Mouse (Mus musculus): ENCODE results near the gene Sipa1l2. TPM values are rescaled to one million over a fixed set of nuclear protein-coding genes. Genes with fewer than 3 reads are reported as not detected.

The Sipa1l2 gene
- polyA plus RNA-seq, 1 experiment from 2014 or later, result 7.2 TPM

DNA sequence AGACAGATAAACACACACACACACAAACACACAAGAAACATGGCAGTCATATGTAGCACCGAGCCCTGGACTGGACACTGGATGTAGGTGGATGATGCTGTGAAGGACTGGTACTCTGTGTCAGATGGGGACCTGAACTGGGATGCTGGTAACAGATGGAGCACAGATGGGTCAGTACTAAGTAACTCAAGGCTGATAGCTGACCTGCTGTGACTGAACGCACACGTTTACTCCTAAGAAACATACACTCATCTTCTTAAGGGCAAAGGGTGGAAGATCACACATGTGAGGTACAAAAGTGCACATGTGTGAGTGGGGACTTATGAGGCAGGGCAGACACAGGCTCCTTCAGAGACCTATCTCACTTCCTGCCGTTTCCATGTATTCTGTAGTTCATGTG, 50.7 kb downstream of the Sipa1l2 start:
- Histone ChIP-seq H3K36me3 (ENCODE audit: inconsistent target) (no peaks in the 10 kb centered on the region), H3K4me3 (ENCODE audit: inconsistent target) (no peak overlapping the region), H3K27ac (peak overlapping the region; percentile 50; the same call in 1 of the 2 replicates), H3K79me2 (ENCODE audit: inconsistent target) (peaks cover 46% of the 10 kb centered on the region; the same call in 1 of the 2 replicates)
- 88% methylated on average over 3 of the region's 4 CpGs for WGBS (ENCODE audit: missing documents)

DNA sequence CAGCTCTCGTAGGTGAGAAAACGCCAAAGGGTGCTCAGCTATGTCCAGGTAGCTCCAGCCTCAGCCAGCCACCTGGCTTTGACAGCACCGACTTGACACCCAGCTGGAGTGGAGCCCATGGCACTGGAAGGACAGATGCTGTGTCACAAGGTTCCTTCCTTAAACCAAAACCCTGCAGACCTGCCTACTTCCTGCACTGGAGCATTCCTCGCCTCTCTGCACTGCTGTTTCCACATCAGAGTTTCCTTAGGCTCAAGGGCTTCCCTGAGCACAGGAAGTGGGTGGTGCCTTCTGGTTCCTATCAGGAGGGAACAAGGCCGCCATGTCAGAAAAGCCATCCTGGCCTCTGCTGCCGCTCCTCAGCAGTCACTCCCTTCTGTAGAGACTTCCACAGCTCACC, 51.3 kb downstream of the Sipa1l2 start:
- Histone ChIP-seq H3K36me3 (ENCODE audit: inconsistent target) (no peaks in the 10 kb centered on the region), H3K79me2 (ENCODE audit: inconsistent target) (peaks cover 41% of the 10 kb centered on the region; the same call in 1 of the 2 replicates), H3K4me3 (ENCODE audit: inconsistent target) (no peak overlapping the region), H3K27ac (peak overlapping the region; percentile 50)
- WGBS (ENCODE audit: missing documents), result 29% methylated on average over 6 of the region's 6 CpGs

- H3K36me3 ChIP-seq (ENCODE audit: inconsistent target), result no peaks in the 10 kb centered on the region
- H3K27ac ChIP-seq, result 0 out of 2 replicates have a peak overlapping the region, but pooled peaks have one; percentile 50
- H3K4me3 ChIP-seq (ENCODE audit: inconsistent target), result no peak overlapping the region
- WGBS (ENCODE audit: missing documents), result 79% methylated on average over 7 of the region's 8 CpGs
- H3K79me2 ChIP-seq (ENCODE audit: inconsistent target), result peaks cover 32% of the 10 kb centered on the region; the same call in 1 of the 2 replicates
Measured at GRCm38 (mm10) chr8:125517397-125517796, 52.2 kb downstream of the Sipa1l2 start.

- no peak overlapping the region for H3K27ac ChIP-seq
- peaks cover 27% of the 10 kb centered on the region; the same call in 1 of the 2 replicates for H3K79me2 ChIP-seq (ENCODE audit: inconsistent target)
- H3K36me3 ChIP-seq (ENCODE audit: inconsistent target), result no peaks in the 10 kb centered on the region
- H3K4me3 ChIP-seq (ENCODE audit: inconsistent target), result no peak overlapping the region
- WGBS (ENCODE audit: missing documents), result 97% methylated on average over 6 of the region's 6 CpGs
Measured at GRCm38 (mm10) chr8:125516115-125516905, 53.3 kb downstream of the Sipa1l2 start.

DNA sequence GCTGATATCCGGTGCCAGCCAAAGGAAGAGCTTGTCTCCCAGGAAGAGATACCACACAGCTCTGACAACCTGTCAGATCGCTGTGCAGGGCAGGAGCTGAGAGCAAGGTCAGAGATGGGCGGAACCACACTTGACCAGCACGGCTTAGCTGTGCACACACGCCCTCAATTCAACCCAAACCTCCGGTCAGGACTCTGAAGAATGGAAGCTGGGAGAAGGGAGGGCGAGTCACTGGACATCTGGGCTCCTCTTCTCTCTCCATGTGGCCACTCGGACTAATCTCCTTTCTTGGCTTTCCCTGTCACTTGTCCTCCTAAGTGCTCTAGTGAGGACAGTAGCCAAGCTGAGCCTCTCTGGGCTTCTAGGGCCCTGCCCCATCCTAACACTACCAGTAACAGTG, 53.9 kb downstream of the Sipa1l2 start:
- H3K4me3 ChIP-seq (ENCODE audit: inconsistent target), result no peak overlapping the region
- no peaks in the 10 kb centered on the region for H3K36me3 ChIP-seq (ENCODE audit: inconsistent target)
- peaks cover 29% of the 10 kb centered on the region; the same call in 1 of the 2 replicates for H3K79me2 ChIP-seq (ENCODE audit: inconsistent target)
- 97% methylated on average over 8 of the region's 8 CpGs for WGBS (ENCODE audit: missing documents)
- H3K27ac ChIP-seq, result no peak overlapping the region

DNA sequence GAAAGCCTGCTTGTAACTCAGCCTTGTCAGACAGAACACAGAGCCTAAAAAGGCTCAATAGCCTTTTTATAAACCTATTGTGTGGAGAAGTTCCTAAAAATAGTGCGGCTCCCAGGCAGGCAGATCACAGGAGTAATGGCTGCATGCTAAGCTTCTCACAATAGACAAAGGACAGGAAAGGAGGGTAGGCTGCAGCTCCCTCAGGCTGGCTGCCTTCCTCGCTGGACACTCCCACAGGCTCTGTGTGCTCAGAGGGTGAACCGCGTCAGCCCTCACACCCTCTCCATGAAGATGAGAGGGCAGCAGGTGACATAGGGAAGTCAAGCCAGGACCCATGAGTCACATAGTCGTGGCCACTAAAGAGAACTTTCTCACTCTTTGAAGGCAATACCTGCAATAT, 55.7 kb downstream of the Sipa1l2 start:
- peaks cover 35% of the 10 kb centered on the region; the same call in 1 of the 2 replicates for H3K79me2 ChIP-seq (ENCODE audit: inconsistent target)
- H3K36me3 ChIP-seq (ENCODE audit: inconsistent target), result no peaks in the 10 kb centered on the region
- H3K27ac ChIP-seq, result peak overlapping the region; percentile 53
- H3K4me3 ChIP-seq (ENCODE audit: inconsistent target), result no peak overlapping the region
- WGBS (ENCODE audit: missing documents), result 79% methylated on average over 5 of the region's 5 CpGs

DNA sequence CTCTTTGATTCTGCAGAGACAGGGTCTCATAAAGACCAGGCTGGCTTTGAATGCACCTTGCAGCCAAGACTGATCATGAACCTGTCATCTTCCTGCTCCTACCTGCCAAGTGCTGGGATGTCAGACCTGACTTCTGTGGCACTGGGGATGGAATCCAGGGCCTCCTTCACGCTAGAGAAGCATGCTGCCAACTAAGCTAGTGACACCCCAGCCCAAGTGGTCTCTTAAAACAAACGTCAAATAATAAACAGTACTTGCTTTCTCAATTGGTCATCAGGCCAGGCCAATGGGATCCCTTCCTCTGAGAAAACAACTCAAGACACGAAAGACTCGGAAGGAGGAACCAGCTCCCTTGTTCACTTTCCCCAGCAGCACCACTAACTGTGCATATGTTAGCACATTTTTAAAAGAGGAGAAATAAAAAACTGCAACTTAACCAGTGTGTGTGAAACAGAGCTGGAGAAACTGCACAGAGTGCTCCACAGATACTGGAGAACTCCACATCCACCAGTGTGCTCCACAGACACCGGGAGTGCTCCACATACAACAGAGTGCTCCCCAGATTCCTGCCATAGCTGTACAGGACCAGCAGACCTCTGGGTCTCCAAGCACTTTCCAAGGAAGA, 56.3 kb downstream of the Sipa1l2 start:
- no peaks in the 10 kb centered on the region for H3K36me3 ChIP-seq (ENCODE audit: inconsistent target)
- 67% methylated on average over 5 of the region's 5 CpGs for WGBS (ENCODE audit: missing documents)
- H3K27ac ChIP-seq, result peak overlapping the region; percentile 53
- H3K79me2 ChIP-seq (ENCODE audit: inconsistent target), result peaks cover 39% of the 10 kb centered on the region; the same call in 1 of the 2 replicates
- H3K4me3 ChIP-seq (ENCODE audit: inconsistent target), result no peak overlapping the region

DNA sequence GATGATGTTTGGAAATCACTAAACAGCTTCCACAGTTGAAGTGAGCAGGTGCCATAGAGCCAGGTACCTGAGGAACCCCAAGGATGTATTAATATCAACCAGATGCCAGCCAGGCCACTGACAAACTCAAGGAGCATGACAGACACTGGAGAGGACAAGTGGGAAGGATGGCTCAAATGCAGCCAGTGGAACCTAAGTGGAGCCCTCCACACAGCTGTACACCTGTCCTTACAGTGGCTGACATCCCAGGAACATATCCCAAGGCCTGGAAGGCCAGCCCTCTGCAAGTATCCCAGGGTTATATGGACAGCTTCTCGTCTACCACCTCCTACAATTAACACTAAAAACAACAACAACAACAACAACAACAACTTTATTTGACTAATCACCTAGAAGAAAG, 57.0 kb downstream of the Sipa1l2 start:
- Histone ChIP-seq H3K79me2 (ENCODE audit: inconsistent target) (peaks cover 39% of the 10 kb centered on the region; the same call in 1 of the 2 replicates), H3K4me3 (ENCODE audit: inconsistent target) (no peak overlapping the region), H3K36me3 (ENCODE audit: inconsistent target) (no peaks in the 10 kb centered on the region), H3K27ac (no peak overlapping the region)
- 92% methylated on average over 1 of the region's 1 CpGs for WGBS (ENCODE audit: missing documents)

DNA sequence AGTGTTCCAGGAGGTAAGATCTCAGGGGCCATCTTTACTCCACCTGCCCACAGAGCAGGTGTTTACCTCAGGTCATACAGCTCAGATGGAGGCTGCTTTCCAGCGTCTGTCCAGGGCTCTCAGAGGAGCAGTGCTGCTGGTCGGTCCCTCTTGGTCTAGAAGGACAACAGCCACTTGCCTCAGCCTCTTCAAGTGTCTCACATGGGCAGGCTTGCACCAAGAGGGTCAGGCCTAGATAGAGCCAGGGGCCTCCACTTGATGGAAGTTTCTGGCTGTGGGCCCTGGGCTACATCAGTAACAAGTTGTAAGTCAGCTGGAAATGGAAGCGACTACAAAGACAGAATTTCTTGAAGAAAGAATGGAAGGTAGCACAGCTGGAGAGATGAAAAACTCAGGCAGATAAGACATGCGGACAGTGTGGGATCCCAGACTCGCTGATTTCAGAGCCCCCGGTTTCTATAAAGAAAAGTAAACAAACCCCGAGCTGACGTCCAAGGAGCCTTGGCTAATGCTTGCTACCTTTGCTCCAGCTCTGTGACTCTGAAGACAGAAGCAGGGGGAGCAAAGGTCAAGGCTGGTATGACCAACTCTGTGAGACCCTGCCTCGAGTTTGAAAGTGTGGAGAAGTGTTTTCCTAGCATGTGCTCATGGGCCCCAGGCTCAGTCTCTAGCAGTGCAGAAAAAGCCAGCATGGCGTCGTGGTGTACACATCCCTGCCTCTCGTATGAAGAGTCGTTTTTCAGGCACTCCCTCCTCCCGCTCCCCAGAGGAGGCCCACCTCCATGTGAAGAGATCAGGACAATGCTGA, 58.5 kb downstream of the Sipa1l2 start:
- H3K36me3 ChIP-seq (ENCODE audit: inconsistent target), result no peaks in the 10 kb centered on the region
- H3K79me2 ChIP-seq (ENCODE audit: inconsistent target), result peaks cover 46% of the 10 kb centered on the region; the same call in 1 of the 2 replicates
- no peak overlapping the region for H3K4me3 ChIP-seq (ENCODE audit: inconsistent target)
- H3K27ac ChIP-seq, result no peak overlapping the region
- WGBS (ENCODE audit: missing documents), result 89% methylated on average over 14 of the region's 14 CpGs

GRCm38 (mm10) chr8:125509776-125510175, 59.8 kb downstream of the Sipa1l2 start:
- 80% methylated on average over 4 of the region's 4 CpGs for WGBS (ENCODE audit: missing documents)
- Histone ChIP-seq H3K36me3 (ENCODE audit: inconsistent target) (no peaks in the 10 kb centered on the region), H3K79me2 (ENCODE audit: inconsistent target) (peaks cover 46% of the 10 kb centered on the region; the same call in 1 of the 2 replicates), H3K4me3 (ENCODE audit: inconsistent target) (no peak overlapping the region), H3K27ac (no peak overlapping the region)

DNA sequence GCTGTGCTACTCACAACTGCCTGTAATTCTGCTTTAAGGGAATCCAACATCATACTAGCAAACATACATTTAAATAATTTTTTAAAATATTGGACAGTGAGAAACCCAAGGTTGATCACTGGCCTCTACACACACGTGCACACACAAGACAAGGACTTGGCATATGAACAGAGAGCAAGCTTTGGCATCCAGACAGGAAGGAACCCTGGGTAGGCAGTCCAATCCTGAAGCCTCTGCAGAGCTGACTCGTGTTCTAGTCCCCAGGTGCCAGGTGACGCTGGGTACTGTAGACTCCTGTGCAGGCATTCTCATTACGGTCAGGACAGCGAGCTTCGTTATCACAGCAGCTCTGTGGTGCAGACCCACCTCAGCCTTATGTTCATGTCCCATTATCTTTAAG, 60.4 kb downstream of the Sipa1l2 start:
- WGBS (ENCODE audit: missing documents), result 91% methylated on average over 6 of the region's 6 CpGs
- peaks cover 52% of the 10 kb centered on the region; the same call in 1 of the 2 replicates for H3K79me2 ChIP-seq (ENCODE audit: inconsistent target)
- no peak overlapping the region for H3K4me3 ChIP-seq (ENCODE audit: inconsistent target)

DNA sequence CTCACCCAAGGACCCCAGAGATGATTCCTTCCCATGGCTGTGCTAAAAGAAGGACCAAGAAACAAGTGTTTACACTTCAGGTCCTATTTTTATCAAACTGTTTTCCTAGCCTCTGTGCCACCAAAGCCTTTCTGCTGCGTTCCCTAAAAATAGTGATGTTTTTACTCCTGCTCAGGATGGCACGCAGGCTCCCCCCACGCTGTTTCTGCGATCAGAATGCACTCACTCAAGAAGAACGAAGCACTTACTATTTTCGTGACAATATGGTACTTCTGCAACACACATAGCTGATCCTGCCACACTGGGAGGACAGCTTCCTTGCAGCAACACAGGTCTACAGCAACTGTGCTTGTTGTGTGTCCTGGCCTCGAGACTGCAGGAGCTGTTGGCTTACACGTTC, 62.3 kb downstream of the Sipa1l2 start:
- H3K79me2 ChIP-seq (ENCODE audit: inconsistent target), result peaks cover 52% of the 10 kb centered on the region; the same call in 1 of the 2 replicates
- WGBS (ENCODE audit: missing documents), result 92% methylated on average over 8 of the region's 8 CpGs
- no peak overlapping the region for H3K4me3 ChIP-seq (ENCODE audit: inconsistent target)
- no peaks in the 10 kb centered on the region for H3K36me3 ChIP-seq (ENCODE audit: inconsistent target)
- H3K27ac ChIP-seq, result no peak overlapping the region

More for the DNA sequence above, 60.4 kb downstream of the Sipa1l2 start:
- H3K27ac ChIP-seq, result no peak overlapping the region
- H3K36me3 ChIP-seq (ENCODE audit: inconsistent target), result no peaks in the 10 kb centered on the region

DNA sequence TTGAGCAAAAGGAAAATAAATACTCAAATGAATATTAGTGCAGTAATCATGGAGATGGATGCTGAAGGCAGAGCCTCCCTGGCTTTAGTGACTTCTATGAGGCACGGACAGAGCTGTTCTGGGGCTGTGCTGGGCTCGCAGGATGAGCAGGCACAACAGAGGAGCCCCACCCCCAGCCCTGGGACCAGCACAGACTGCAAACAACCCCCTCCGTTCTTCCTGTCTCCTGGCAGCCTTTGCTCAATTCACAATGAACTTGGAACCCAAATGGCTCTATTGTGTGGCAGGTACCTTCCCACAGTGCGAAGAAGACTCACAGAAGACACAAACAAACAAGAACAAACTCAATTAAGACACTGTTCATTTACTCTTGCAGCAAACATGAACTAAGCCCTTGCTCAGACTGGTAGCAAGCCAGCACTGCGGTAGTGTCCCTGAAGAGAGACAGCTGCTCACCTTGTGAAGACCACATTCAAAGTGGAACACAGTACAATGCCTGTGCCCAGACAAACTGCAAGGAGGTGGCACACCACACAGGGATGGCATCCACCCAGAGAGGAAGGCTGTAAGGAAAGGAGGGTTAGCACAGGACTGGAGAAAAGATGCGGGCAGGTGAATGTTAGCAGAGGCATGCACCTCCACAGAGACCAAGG, 64.9 kb downstream of the Sipa1l2 start:
- 93% methylated on average over 6 of the region's 6 CpGs for WGBS (ENCODE audit: missing documents)
- H3K36me3 ChIP-seq (ENCODE audit: inconsistent target), result no peaks in the 10 kb centered on the region
- H3K4me3 ChIP-seq (ENCODE audit: inconsistent target), result no peak overlapping the region
- no peak overlapping the region for H3K27ac ChIP-seq
- H3K79me2 ChIP-seq (ENCODE audit: inconsistent target), result peaks cover 56% of the 10 kb centered on the region; the same call in 1 of the 2 replicates

- WGBS (ENCODE audit: missing documents), result 92% methylated on average over 8 of the region's 8 CpGs
- peaks cover 55% of the 10 kb centered on the region; the same call in 1 of the 2 replicates for H3K79me2 ChIP-seq (ENCODE audit: inconsistent target)
Measured at GRCm38 (mm10) chr8:125503808-125504207, 65.8 kb downstream of the Sipa1l2 start.

More at GRCm38 (mm10) chr8:125503808-125504207, 65.8 kb downstream of the Sipa1l2 start:
- no peak overlapping the region for H3K4me3 ChIP-seq (ENCODE audit: inconsistent target)
- H3K36me3 ChIP-seq (ENCODE audit: inconsistent target), result no peaks in the 10 kb centered on the region
- H3K27ac ChIP-seq, result no peak overlapping the region
